Mouse (Mus musculus): ENCODE results near the gene Daw1.

DNA sequence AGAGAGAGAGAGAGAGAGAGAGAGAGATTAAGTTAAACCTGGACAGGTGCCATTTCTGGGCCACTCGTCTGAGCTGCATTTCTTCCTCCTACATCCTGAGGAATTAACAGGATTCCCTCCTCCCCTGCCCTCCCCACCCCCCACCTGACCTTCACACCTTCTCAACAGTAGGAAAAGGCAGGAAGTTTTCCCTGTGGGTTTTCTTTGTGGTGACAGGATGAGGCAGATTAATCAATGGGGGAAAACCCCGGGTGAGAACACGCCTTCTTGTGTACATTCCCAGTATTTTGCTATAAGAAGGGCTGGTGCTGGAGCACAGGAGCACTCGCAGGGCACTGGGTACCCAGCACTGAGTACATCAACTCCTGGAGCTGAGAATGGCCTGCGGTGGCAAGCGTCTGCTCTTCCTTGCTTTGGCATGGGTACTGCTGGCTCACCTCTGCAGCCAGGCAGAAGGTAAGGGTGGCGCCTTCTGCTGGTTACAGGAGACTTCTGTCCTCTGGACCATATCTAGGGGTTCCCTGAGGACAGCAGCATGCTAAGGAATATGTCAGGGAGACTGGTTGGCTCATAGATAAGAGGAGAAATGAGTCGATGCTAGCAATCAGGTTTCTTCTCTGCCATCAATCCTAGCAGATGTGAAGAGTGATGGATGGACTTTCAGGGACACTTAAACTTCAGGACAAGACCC lies 43.0 kb upstream of the Daw1 start, which contains the start of gene Ccl20:
- TF ChIP-seq CTCF (IDR thresholded peaks at IDR 0.05; ENCODE audit: low read depth, low read length) (no peak), POLR2A (IDR thresholded peaks at IDR 0.05; ENCODE audit: extremely low read depth, insufficient read depth, low read length) (no peak)

Data from liver, adult 2 months (tissue).